Mouse (Mus musculus): ENCODE results near the gene Soga3.

Soga3 gene

DNA sequence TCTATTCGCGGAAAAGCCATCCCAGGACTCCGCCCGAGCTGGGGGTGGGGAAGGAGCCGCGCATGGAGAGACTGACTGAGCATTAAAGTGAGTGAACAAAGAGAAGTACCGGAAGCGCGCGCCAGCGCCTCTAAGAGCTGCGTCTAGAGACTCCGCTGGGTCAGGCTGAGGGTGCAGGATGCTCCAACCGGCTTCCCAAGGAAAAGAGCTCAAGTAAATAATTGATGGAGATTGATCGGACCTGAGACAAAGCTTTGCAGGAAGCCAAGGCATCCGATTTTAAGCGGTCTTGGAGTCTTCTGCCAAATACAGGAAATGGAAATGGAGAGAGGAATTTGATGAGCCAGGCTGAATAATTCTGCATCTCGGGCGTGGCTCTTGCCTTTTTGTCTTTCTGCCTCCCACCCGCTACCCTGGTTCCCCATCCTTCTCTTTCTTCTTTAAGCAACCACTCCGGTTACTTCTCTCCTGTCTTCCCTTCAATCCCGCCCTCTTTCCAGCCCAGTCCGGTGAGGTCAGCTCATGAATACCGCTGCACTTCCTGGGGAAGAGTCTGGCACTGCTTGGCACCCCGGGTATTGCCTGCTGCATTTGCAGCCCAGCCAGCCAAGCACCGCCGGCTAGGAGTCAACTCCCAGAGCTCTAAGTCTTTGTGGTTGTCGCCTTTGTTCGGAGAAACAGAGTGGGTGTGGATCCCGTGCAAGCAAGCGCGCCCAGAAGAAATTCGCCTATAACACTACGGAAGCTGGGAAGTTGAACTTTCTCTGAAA lies at the start of gene Soga3:
Gene Soga3 (plus strand): TSS at position 274 of the 770 bp plus-strand sequence.
- DNase-seq (ENCODE audit: low spot score), result peak; percentile 86

DNA sequence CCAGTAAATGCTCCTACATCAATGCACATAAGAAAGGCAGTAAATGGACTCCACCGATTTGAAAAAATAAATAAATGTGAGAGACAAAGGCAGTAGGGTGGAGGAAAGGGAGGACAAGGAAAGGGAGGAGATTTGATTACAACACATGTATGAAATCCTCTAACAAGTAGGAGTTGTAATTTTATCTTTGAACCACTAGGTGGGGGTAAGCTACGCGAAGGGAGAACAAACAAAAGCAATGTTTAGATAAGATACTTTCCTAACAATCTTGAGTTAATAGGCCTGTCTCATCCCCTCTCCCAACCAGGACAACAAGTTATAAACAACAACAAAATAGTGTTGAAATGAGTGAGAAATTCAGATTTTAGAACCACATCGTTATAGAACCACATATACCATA lies 36.7 kb upstream of the Soga3 start:
- peak; percentile 46 for DNase-seq (ENCODE audit: low spot score)

DNA sequence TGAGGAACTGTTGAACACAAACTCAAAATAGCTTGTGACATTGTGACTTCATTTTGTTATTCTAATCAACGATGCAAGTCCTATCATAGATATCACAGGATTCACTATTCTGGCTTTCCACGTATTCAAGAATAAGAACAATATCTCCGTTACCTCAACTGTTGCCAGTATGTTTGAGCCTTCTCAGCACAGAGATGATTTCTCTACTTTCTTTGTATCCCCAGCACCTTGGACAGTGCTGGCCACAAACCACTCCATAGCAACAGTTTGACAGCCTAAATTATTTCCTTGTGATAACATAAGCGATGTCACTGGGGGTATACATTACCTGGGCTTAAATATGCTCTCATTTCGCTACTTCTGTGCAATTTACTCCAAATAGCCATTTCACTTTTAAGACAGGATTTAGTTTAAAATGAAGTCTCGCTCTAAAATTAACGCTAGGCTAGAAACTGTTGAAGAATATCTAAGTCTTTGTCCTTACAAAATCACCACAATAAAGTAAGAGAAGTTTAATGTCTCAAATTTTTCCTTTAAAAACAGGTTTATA lies 1.0 kb upstream of the Soga3 start:
- DNase-seq (ENCODE audit: low spot score), result peak; percentile 55

DNA sequence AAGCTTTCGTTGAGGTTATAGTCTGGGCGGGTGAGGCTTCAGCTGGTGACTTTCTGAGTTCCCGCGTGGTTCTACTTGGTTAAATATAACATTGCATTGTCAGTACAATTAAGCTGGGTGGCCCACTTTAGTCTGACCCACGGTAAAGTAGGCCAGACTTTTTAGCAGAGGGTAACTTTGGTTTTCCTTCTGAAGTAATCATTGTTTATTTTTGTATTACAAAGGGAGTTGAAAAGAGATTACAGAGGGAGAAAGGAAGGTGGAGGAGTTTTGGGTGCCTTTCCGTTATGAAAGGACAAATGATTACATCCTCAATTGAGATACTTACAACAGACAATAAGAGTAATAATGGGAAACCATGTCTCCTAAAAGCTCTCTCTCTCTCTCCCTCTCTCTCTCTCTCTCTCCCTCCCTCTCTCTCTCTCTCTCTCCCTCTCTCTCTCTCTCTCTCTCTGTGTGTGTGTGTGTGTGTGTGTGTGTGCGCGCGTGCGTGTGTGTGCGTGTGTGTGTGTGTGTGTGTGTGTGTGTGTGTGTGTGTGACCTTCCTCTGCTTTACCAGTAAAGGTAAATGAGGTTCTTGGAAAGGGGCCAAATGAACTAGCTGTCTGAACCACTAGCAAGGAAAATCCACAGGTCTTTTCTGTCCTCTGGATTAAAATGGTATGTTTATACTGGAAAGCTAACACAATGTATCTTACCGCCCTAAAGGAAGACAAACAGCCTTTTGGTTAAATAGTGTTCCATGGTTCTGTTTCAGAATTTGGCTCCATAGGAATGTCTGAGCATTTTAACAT lies 1.2 kb downstream of the Soga3 start:
- DNase-seq (ENCODE audit: low spot score), result no peak

DNA sequence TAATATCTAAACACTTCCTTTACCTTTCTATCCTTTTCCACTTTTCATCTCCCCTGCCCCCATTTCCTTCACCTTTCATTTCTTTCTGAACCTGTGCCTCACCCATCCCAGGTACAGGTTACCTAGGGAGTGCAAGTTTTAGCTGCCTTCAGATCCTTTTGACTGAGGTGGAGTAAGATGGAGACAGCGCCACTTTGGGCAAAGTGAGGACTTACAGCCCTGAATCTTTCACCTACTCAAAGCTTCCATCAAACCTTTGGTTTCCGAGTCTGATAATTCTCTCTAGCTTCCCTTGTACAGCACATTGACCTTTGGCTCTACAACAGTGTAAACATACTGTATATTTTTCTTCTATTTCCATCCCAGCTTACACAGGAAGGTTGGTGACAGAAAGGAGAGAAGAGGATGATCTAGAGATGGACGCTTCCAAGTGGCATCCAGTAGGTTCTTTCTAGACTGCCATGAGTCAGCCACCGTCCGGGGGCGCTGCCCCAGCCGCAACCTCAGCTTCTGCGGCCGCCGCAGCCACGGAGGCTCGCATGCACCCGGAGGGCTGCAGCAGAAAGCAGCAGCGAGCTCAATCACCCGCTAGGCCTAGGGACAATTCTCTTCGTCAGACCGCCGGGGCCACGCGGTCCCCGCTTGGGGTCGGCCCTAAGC lies 2.7 kb downstream of the Soga3 start:
- DNase-seq (ENCODE audit: low spot score), result peak; percentile 35

DNA sequence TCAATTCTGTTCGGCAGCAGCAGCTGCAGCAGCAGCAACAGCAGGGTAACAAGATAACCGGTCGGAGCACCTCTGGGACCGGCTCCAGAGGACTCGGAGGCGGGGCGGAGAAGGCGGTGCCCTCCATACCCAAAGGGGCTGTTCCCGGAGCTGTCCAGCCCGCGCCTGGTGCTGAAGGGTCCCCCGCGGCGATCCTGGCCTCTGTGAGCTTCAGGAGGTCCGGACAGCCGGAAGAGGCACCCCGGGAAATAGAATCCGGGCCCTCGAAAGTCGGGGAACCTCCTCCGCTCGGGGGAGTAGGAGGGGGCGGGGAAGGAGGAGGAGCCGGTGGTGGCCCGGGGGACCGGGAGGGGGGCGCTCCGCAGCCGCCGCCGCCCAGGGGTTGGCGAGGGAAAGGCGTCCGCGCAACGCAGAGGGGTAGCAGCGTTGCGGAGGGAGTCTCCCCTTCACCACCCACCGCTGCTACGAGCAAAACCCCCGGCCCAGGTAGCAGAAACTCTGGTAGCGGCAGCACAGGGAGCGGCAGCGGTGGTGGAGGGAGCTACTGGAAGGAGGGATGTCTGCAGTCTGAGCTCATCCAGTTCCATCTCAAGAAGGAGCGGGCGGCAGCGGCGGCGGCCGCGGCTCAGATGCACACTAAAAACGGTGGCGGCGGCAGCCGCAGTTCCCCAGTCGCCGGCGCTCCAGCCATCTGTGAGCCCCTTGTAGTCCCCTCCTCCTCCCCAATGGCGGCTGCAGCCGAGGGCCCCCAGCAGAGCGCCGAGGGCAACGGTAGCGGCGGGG lies 3.4 kb downstream of the Soga3 start:
- DNase-seq (ENCODE audit: low spot score), result peak; percentile 87

DNA sequence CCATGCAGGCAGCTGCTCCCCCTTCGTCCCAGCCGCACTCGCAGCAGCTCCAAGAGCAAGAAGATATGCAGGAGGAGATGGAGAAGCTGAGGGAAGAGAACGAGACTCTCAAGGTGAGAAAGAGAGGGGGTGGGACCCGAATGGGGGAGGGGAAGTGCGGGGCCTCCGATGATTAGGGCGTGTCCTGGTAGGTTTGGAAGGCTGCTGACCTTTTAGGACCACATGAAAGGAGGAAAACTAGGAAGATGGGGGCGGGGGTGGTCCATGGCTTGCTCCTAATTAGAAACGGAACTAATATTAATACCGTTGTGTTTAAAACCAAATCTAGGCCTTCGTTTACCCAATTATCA lies 4.0 kb downstream of the Soga3 start:
- DNase-seq (ENCODE audit: low spot score), result no peak

DNA sequence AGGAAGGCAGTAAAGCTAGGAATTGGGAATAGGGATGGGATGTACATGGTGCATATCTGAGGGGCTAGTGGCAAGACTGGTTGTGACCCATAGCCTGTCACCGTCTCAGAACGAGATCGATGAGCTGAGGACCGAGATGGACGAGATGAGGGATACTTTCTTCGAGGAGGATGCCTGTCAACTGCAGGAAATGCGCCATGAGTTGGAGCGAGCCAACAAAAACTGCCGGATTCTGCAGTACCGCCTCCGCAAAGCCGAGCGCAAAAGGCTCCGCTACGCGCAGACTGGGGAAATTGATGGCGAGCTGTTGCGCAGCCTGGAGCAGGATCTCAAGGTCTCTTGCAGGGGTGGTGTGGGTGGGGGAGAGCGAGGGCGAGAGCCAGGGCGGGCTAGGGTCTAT lies 4.4 kb downstream of the Soga3 start:
- DNase-seq (ENCODE audit: low spot score), result peak; percentile 18

DNA sequence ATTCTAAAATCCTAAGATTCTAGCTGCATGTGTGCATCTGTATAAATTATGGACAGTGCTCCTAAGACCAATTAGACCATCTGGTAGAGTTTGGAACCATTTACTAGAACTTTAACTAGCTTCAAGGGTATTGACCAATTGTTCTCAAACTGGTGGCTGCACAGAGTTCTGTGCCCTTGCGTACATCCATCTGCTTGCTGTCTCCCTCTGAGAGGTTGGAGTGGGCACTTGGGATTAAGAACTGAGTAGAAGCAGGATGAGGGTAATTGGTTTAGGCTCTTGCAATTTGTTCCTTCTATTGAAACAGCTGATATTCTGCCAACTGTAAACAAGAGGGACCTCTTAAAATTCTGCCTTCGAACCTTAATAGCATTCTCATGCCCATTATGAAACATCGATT lies 11.7 kb downstream of the Soga3 start:
- DNase-seq (ENCODE audit: low spot score), result no peak

DNA sequence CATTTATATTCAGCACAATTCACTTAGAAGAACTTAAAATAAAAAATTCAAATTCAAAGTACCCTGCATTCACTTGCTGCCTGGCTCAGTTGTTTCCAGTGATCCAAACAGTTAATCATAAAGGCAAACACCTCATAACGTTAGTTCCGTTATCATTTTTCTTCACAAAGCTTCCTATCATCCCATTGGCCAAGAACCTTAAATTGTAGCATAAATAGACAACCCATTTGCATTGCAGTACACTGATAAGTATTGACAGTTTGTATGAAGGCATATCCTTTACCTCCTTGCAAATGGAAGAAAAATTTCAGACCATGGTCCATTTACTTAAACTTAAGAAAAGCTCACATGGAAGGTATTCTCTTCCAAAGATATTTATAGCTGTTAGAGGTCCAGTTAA lies 18.0 kb downstream of the Soga3 start:
- no peak for DNase-seq (ENCODE audit: low spot score)

DNA sequence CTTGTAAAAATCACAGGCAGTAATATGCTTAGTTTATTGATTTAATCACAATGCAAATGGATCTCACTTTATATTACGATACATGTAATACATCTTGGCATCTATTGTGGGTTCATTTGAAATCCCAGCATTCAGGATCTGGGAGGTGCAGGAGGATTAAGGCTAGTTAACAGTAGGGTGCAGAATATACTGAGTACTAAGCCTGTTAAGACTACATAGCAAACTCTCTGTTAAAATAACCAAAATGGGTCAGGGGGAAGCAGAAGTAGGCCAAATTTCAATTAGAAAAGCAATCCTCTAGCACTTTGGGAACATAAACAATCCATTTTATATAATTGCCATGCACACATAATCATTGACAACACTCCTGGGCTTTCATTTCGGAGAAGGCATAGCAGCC lies 30.1 kb downstream of the Soga3 start:
- no peak for DNase-seq (ENCODE audit: low spot score)

DNA sequence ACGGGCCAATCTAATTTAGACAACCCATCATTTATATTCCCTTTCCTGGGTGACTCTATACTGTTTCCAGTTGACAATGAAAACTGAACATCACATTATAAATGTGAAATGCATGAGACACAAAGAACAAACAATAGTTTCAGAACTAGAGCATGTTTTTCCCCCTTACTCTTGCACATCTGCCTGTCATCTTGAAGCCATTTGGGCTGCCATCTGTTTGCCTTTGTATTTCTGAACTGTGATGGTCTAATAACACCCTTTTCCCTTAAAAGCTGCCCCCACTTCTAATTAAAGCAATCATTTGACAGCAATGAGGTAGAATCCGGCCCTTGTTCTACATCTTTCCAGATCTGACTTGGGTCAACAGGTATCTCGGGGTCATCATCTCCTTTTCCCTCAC lies 32.0 kb downstream of the Soga3 start:
- peak; percentile 4 for DNase-seq (ENCODE audit: low spot score)

DNA sequence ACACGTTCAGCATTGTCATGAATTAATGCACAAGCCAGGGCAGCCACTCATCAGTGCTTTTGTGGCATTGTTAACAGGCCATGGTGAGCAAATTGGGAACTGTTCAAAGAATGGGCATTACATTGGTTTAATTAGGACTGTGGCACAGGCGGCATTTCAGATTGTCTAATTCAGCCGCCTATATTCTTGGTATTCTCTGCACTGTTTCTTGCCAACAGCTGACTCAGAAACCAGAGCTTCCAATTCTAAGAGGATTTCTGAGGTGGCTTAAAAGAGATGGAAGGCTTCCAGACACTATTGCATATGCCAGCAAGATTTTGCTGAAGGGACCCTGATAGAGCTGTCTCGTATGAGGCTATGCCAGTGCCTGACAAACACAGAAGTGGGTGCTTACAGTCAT lies 33.2 kb downstream of the Soga3 start:
- no peak for DNase-seq (ENCODE audit: low spot score)

DNA sequence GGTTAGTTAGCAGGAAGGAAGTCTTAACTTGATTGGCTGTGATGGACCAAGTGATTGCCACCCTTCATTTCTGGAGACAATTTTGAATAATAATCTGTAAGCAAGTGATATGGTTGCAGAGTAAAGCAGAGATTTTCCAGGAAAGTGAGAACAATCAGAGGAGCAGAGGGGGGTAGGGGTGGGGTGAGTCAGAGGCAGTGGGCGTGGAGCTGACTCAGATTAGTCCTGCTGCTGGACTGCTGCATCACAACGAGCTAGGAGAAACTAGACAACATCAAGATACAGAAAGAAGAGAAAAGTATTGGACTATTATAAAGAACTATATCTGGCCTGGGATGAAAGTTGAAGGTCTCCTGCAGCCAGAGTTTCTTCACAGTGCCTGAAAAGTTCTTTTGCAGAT lies 34.4 kb downstream of the Soga3 start:
- no peak for DNase-seq (ENCODE audit: low spot score)

DNA sequence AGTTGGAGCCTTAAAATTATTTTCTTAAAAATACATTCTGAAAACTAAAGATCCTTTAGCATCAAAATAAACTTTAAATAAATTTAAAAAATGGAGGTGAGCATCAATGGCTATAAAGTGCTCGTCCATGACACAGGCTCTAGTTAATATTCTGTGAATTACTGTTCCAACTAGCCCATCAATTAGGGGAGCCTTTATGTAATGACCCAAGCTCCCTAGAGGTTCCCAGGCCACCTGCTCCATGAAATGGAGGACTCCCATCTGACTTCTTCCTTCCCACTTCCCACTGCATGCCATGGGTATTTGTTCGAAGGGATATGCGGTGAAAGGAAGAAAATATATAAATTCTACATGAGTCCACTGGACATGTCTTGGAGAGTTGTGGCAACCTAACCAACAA lies 36.6 kb downstream of the Soga3 start:
- DNase-seq (ENCODE audit: low spot score), result peak; percentile 2

DNA sequence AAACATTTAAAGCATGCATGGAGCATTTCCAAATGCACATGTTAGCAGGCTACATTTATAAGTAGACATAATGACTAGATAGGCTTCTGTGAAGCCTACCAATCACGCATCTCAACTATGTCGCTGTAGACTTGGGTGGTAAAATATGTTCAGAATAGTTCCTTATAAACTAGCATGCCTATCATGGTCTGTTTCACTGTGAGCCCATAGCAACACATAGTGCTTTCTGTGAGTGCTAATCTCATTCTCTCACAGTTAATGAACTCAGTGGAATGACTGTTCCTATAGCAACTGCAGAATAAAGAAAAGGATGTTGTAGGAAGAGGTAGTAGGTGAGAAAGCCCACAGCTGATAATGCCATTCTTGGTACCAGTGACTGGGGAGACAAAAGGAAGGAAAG lies 37.4 kb downstream of the Soga3 start:
- DNase-seq (ENCODE audit: low spot score), result peak; percentile 1

DNA sequence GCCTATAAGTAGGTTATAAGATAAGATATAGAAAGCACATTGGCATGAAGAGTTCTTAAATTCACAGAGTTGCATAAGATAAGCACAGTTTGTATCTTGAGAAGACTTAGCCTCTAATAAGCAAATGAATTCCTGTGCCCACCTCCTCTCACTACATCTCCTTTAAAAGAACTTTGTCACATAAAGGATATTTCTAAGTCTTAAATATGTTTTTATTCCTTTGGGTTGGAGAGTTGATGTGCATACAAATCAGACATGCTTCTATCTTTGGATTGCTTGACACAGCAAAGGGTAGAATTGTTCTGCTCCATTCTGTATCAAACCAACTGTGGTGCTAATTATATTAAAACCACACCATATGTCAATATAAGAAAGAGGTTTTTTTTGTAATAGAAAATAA lies 50.1 kb downstream of the Soga3 start:
- DNase-seq (ENCODE audit: low spot score), result no peak

DNA sequence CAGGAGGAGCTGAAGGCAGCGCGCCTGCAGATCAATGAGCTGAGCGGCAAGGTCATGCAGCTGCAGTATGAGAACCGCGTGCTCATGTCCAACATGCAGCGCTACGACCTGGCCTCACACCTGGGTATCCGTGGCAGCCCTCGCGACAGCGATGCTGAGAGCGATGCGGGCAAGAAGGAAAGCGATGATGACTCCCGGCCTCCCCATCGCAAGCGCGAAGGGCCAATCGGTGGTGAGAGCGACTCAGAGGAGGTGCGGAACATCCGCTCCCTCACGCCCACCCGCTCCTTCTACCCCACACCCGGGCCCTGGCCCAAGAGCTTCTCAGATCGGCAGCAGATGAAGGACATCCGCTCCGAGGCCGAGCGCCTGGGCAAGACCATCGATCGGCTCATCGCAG lies 53.2 kb downstream of the Soga3 start:
- no peak for DNase-seq (ENCODE audit: low spot score)

DNA sequence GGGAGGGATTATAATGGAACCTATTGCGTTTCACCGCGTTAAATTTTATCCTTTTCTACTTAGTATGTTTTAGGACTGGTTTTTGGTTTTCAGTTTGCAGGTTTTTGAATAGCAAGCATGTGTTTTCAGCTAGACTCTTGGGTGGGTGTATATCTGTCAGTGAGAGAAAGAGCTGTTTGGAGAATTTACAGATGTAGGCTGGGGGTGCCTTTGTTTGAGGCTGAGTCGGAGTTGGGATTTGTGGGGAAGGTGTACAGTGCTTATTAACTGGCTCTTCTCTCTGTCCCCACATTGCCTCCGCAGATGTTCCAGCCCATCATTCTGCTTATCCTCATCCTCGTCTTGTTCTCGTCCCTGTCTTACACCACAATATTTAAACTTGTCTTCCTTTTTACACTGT lies 55.0 kb downstream of the Soga3 start, which contains the start of gene Gm49353:
Gene Gm49353 (plus strand): TSS at position 313 of the 400 bp plus-strand sequence.
- DNase-seq (ENCODE audit: low spot score), result no peak

DNA sequence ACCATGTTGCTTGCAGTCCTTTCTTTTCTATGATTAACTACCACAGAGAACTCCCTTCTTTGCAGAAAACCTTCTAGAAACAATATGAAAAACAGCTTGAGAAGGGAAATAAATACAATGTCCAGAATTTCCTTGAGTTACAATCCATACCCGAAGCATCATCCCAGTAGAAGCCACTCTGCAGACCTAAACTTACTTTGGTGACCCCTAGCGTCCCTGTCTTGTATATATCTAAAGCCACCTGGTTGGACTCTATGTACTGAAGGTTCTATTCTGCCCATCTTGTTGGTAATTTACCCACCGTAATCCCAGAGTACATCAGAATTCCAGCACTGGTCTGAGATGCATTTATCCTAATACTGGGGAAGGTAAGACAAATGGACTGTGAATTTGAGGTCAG lies 56.2 kb downstream of the Soga3 start:
- no peak for DNase-seq (ENCODE audit: low spot score)

DNA sequence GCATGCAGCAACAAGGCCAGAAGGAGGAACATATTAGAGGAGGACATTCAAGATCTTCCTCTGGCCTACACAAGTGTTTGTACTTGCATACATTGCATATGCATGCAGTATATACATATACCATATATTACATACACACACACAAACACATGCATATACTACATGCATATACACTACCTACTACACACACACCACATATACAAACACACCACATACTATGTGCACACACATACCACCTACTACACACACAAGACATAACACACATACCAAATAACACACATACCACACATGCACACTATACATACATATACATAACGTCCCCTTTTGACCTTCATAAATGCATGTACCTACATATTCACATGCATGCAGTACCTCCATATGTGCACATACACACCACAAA lies 57.0 kb downstream of the Soga3 start:
- DNase-seq (ENCODE audit: low spot score), result no peak

DNA sequence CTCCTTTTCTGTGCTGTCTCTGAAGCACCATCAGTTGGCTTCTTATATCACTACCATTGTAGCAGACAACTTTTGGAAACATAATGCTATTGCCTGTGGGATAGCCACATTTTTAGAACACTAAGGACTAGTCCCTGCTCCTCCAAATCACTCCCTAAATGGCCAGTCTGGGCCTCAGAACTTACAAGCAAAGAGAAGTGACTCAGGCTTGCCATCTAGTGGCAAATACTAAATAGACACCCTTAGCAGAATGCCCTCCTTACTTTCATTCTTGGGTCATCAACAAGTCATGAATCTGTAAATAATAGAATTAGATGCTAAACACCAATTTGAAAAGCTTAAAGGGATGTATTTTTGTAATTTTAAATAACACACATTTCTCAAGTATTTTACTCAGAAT lies 63.1 kb downstream of the Soga3 start:
- peak; percentile 77 for DNase-seq (ENCODE audit: low spot score)

Data from embryo, embryonic 10.5 days (tissue).